Mouse (Mus musculus) kidney, embryonic 16.5 days (tissue): ENCODE measurements at regions not wholly inside any gene's neighbourhood (a gene's known extent, or its start where the extent isn't known, plus 50 kb on each side); places are given as distances from the start of the nearest gene placed in this dataset.
A peak's percentile ranks its signal among the peaks of the same experiment; 100 is the strongest.

Experiments used
- ATAC-seq: fragments of 200-750 bp; cut with Nextera tagmentation; 2 replicates; pipeline ENCODE4 v1.8.0; 2017; ENCODE audit warnings: moderate TSS enrichment; ENCODE audit not compliant: low FRiP score, low TSS enrichment
- H3K27ac ChIP-seq: fragments of 300-500 bp; sonication (generic); 2 replicates; pipeline ENCODE4 v1.5.1; 2014; ENCODE audit warnings: low read length
- H3K27me3 ChIP-seq: fragments of 300-500 bp; sonication (generic); 2 replicates; pipeline ENCODE4 v1.6.1; 2014; ENCODE audit warnings: low read length, control low read depth, mixed read lengths; ENCODE audit not compliant: insufficient read depth
- H3K36me3 ChIP-seq: fragments of 300-500 bp; sonication (generic); 2 replicates; pipeline ENCODE4 v1.6.1; 2014; ENCODE audit warnings: low read length, control low read depth, mixed read lengths; ENCODE audit not compliant: insufficient read depth
- H3K4me1 ChIP-seq: fragments of 300-500 bp; sonication (generic); 2 replicates; pipeline ENCODE4 v1.6.1; 2014; ENCODE audit warnings: low read length, control low read depth, mixed read lengths; ENCODE audit not compliant: insufficient read depth
- H3K4me2 ChIP-seq: fragments of 300-500 bp; sonication (generic); replicated peaks from 2 replicates; pipeline ENCODE4 v1.6.1; 2014; ENCODE audit warnings: low read depth, low read length
- H3K4me3 ChIP-seq: fragments of 300-500 bp; sonication (generic); 2 replicates; pipeline ENCODE4 v1.5.1; 2014; ENCODE audit warnings: mild to moderate bottlenecking, low read length
- H3K9ac ChIP-seq: fragments of 300-500 bp; sonication (generic); replicated peaks from 2 replicates; pipeline ENCODE4 v1.6.1; 2014; ENCODE audit warnings: low read length
- H3K9me3 ChIP-seq: fragments of 300-500 bp; sonication (generic); 2 replicates; pipeline ENCODE4 v1.6.1; 2016; ENCODE audit warnings: low read length, control low read depth
- WGBS: fragments of 180-500 bp; shearing (Covaris S2); extraction: QIAGEN DNeasy Blood & Tissue Kit; methylation state at CpG from one replicate; pipeline ENCODE4 v1.1.7; 2014; 5-methylcytosine and 5-hydroxymethylcytosine counted together

- ATAC-seq = no peak
- H3K27me3 ChIP-seq = no peaks in the 10 kb centered on the region
- no peaks in the 10 kb centered on the region for H3K36me3 ChIP-seq
- 0 out of 2 replicates have a peak overlapping the region, but pooled peaks have one; percentile 34 for H3K27ac ChIP-seq
- no peak overlapping the region for H3K4me3 ChIP-seq
- no peak overlapping the region for H3K4me2 ChIP-seq
- no peaks in the 10 kb centered on the region for H3K9me3 ChIP-seq
- 62% methylated on average over 2 of the region's 2 CpGs for WGBS
- H3K9ac ChIP-seq = no peak overlapping the region
- no peaks in the 10 kb centered on the region for H3K4me1 ChIP-seq
These were observed 590.6 kb upstream of the Diaph2 start for GRCm38 (mm10) chrX:129158794-129159411.
